Mouse (Mus musculus): ENCODE results near the gene Trim62. TPM values are rescaled to one million over a fixed set of nuclear protein-coding genes. Genes with fewer than 3 reads are reported as not detected.

Trim62 gene
- polyA plus RNA-seq, 1 experiment from 2014 or later, result 0.15 TPM

- no peaks in the 10 kb centered on the region for H3K4me1 ChIP-seq (ENCODE audit: control insufficient read depth, low read depth, low read length)
- H3K4me3 ChIP-seq (ENCODE audit: low read depth, low read length), result no peak overlapping the region
- H3K27ac ChIP-seq (ENCODE audit: low read length), result no peak overlapping the region
- H3K9ac ChIP-seq (ENCODE audit: low read depth, low read length), result no peak overlapping the region
- no peak for ATAC-seq (ENCODE audit: low read depth)
- H3K4me2 ChIP-seq (ENCODE audit: low read depth, low read length), result no peak overlapping the region
- H3K27me3 ChIP-seq (ENCODE audit: control insufficient read depth, insufficient read depth, low read depth, low read length), result no peaks in the 10 kb centered on the region
- WGBS (ENCODE audit: insufficient replicate concordance), result 52% methylated on average over 8 of the region's 8 CpGs
- H3K9me3 ChIP-seq (replicated peaks; ENCODE audit: control insufficient read depth, low read length), result no peaks in the 10 kb centered on the region
- H3K36me3 ChIP-seq (ENCODE audit: control insufficient read depth, insufficient read depth), result no peaks in the 10 kb centered on the region
These were observed 27.1 kb downstream of the Trim62 start for GRCm38 (mm10) chr4:128910276-128911063.

GRCm38 (mm10) chr4:128912085-128912484 is 28.7 kb downstream of the Trim62 start:
- no peak for ATAC-seq (ENCODE audit: low read depth)
- 60% methylated on average over 10 of the region's 10 CpGs for WGBS (ENCODE audit: insufficient replicate concordance)

GRCm38 (mm10) chr4:128913794-128914193 is 30.4 kb downstream of the Trim62 start:
- no peaks in the 10 kb centered on the region; the same call in 1 of the 2 replicates for H3K4me1 ChIP-seq (ENCODE audit: control insufficient read depth, low read depth, low read length)
- no peaks in the 10 kb centered on the region for H3K27me3 ChIP-seq (ENCODE audit: control insufficient read depth, insufficient read depth, low read depth, low read length)
- WGBS (ENCODE audit: insufficient replicate concordance), result 14% methylated on average over 4 of the region's 4 CpGs
- no peaks in the 10 kb centered on the region for H3K36me3 ChIP-seq (ENCODE audit: control insufficient read depth, insufficient read depth)
- no peak overlapping the region for H3K4me3 ChIP-seq (ENCODE audit: low read depth, low read length)
- no peak overlapping the region for H3K27ac ChIP-seq (ENCODE audit: low read length)
- ATAC-seq (ENCODE audit: low read depth), result no peak
- H3K9ac ChIP-seq (ENCODE audit: low read depth, low read length), result no peak overlapping the region
- no peaks in the 10 kb centered on the region for H3K9me3 ChIP-seq (replicated peaks; ENCODE audit: control insufficient read depth, low read length)
- no peak overlapping the region for H3K4me2 ChIP-seq (ENCODE audit: low read depth, low read length)

More at GRCm38 (mm10) chr4:128912085-128912484, 28.7 kb downstream of the Trim62 start:
- Histone ChIP-seq H3K27me3 (ENCODE audit: control insufficient read depth, insufficient read depth, low read depth, low read length) (no peaks in the 10 kb centered on the region), H3K9ac (ENCODE audit: low read depth, low read length) (no peak overlapping the region), H3K36me3 (ENCODE audit: control insufficient read depth, insufficient read depth) (no peaks in the 10 kb centered on the region), H3K4me2 (ENCODE audit: low read depth, low read length) (no peak overlapping the region), H3K9me3 (replicated peaks; ENCODE audit: control insufficient read depth, low read length) (no peaks in the 10 kb centered on the region), H3K27ac (ENCODE audit: low read length) (no peak overlapping the region), H3K4me1 (ENCODE audit: control insufficient read depth, low read depth, low read length) (no peaks in the 10 kb centered on the region), H3K4me3 (ENCODE audit: low read depth, low read length) (no peak overlapping the region)

GRCm38 (mm10) chr4:128917119-128917518 is 33.7 kb downstream of the Trim62 start:
- no peaks in the 10 kb centered on the region; the same call in 1 of the 2 replicates for H3K27me3 ChIP-seq (ENCODE audit: control insufficient read depth, insufficient read depth, low read depth, low read length)
- H3K9me3 ChIP-seq (replicated peaks; ENCODE audit: control insufficient read depth, low read length), result no peaks in the 10 kb centered on the region
- H3K36me3 ChIP-seq (ENCODE audit: control insufficient read depth, insufficient read depth), result no peaks in the 10 kb centered on the region
- H3K9ac ChIP-seq (ENCODE audit: low read depth, low read length), result no peak overlapping the region
- WGBS (ENCODE audit: insufficient replicate concordance), result 51% methylated on average over 3 of the region's 3 CpGs
- H3K4me2 ChIP-seq (ENCODE audit: low read depth, low read length), result no peak overlapping the region
- H3K4me1 ChIP-seq (ENCODE audit: control insufficient read depth, low read depth, low read length), result no peaks in the 10 kb centered on the region; the same call in 1 of the 2 replicates
- no peak overlapping the region for H3K4me3 ChIP-seq (ENCODE audit: low read depth, low read length)
- ATAC-seq (ENCODE audit: low read depth), result no peak
- H3K27ac ChIP-seq (ENCODE audit: low read length), result no peak overlapping the region

- no peaks in the 10 kb centered on the region; the same call in 1 of the 2 replicates for H3K4me1 ChIP-seq (ENCODE audit: control insufficient read depth, low read depth, low read length)
- H3K4me2 ChIP-seq (ENCODE audit: low read depth, low read length), result no peak overlapping the region
- no peak for ATAC-seq (ENCODE audit: low read depth)
- no peak overlapping the region for H3K9ac ChIP-seq (ENCODE audit: low read depth, low read length)
- H3K27me3 ChIP-seq (ENCODE audit: control insufficient read depth, insufficient read depth, low read depth, low read length), result no peaks in the 10 kb centered on the region; the same call in 1 of the 2 replicates
- no peaks in the 10 kb centered on the region for H3K9me3 ChIP-seq (replicated peaks; ENCODE audit: control insufficient read depth, low read length)
- no peaks in the 10 kb centered on the region for H3K36me3 ChIP-seq (ENCODE audit: control insufficient read depth, insufficient read depth)
- no peak overlapping the region for H3K4me3 ChIP-seq (ENCODE audit: low read depth, low read length)
- WGBS (ENCODE audit: insufficient replicate concordance), result 67% methylated on average over 6 of the region's 6 CpGs
- H3K27ac ChIP-seq (ENCODE audit: low read length), result no peak overlapping the region
These were observed 34.4 kb downstream of the Trim62 start for GRCm38 (mm10) chr4:128917756-128918155.

- H3K4me3 ChIP-seq (ENCODE audit: low read depth, low read length), result no peak overlapping the region
- H3K9me3 ChIP-seq (replicated peaks; ENCODE audit: control insufficient read depth, low read length), result no peaks in the 10 kb centered on the region
- ATAC-seq (ENCODE audit: low read depth), result no peak
- no peak overlapping the region for H3K9ac ChIP-seq (ENCODE audit: low read depth, low read length)
- H3K27me3 ChIP-seq (ENCODE audit: control insufficient read depth, insufficient read depth, low read depth, low read length), result no peaks in the 10 kb centered on the region; the same call in 1 of the 2 replicates
- H3K4me2 ChIP-seq (ENCODE audit: low read depth, low read length), result no peak overlapping the region
- no peak overlapping the region for H3K27ac ChIP-seq (ENCODE audit: low read length)
- H3K36me3 ChIP-seq (ENCODE audit: control insufficient read depth, insufficient read depth), result no peaks in the 10 kb centered on the region
- WGBS (ENCODE audit: insufficient replicate concordance), result 35% methylated on average over 3 of the region's 3 CpGs
- H3K4me1 ChIP-seq (ENCODE audit: control insufficient read depth, low read depth, low read length), result no peaks in the 10 kb centered on the region; the same call in 1 of the 2 replicates
These were observed 34.8 kb downstream of the Trim62 start for GRCm38 (mm10) chr4:128918187-128918586.

- H3K9ac ChIP-seq (ENCODE audit: low read depth, low read length), result no peak overlapping the region
- H3K4me3 ChIP-seq (ENCODE audit: low read depth, low read length), result no peak overlapping the region
- H3K4me1 ChIP-seq (ENCODE audit: control insufficient read depth, low read depth, low read length), result no peaks in the 10 kb centered on the region; the same call in 1 of the 2 replicates
- no peak overlapping the region for H3K4me2 ChIP-seq (ENCODE audit: low read depth, low read length)
- 23% methylated on average over 10 of the region's 10 CpGs for WGBS (ENCODE audit: insufficient replicate concordance)
- H3K36me3 ChIP-seq (ENCODE audit: control insufficient read depth, insufficient read depth), result no peaks in the 10 kb centered on the region
- H3K9me3 ChIP-seq (replicated peaks; ENCODE audit: control insufficient read depth, low read length), result no peaks in the 10 kb centered on the region
- peaks cover 3% of the 10 kb centered on the region; the same call in 1 of the 2 replicates for H3K27me3 ChIP-seq (ENCODE audit: control insufficient read depth, insufficient read depth, low read depth, low read length)
- H3K27ac ChIP-seq (ENCODE audit: low read length), result no peak overlapping the region
- ATAC-seq (ENCODE audit: low read depth), result no peak
These were observed 35.7 kb downstream of the Trim62 start for GRCm38 (mm10) chr4:128919106-128919505.

- no peak overlapping the region for H3K27ac ChIP-seq (ENCODE audit: low read length)
- H3K36me3 ChIP-seq (ENCODE audit: control insufficient read depth, insufficient read depth), result no peaks in the 10 kb centered on the region
- H3K9me3 ChIP-seq (replicated peaks; ENCODE audit: control insufficient read depth, low read length), result no peaks in the 10 kb centered on the region
- 80% methylated on average over 3 of the region's 3 CpGs for WGBS (ENCODE audit: insufficient replicate concordance)
- H3K4me2 ChIP-seq (ENCODE audit: low read depth, low read length), result no peak overlapping the region
- H3K27me3 ChIP-seq (ENCODE audit: control insufficient read depth, insufficient read depth, low read depth, low read length), result peaks cover 8% of the 10 kb centered on the region
- no peak for ATAC-seq (ENCODE audit: low read depth)
- no peak overlapping the region for H3K9ac ChIP-seq (ENCODE audit: low read depth, low read length)
- H3K4me1 ChIP-seq (ENCODE audit: control insufficient read depth, low read depth, low read length), result no peaks in the 10 kb centered on the region
- H3K4me3 ChIP-seq (ENCODE audit: low read depth, low read length), result no peak overlapping the region
These were observed 40.2 kb downstream of the Trim62 start for GRCm38 (mm10) chr4:128923603-128924002.

All from liver, embryonic 16.5 days (tissue).